Mouse (Mus musculus) inflammation-experienced regulatory T-cells (primary cell): ENCODE data around the gene Zfp870. TPM values are rescaled to one million over a fixed set of nuclear protein-coding genes. Genes with fewer than 3 reads are reported as not detected.

ENCODE experiments used
- polyA plus RNA-seq, 2 experiments: library from polyadenylated mRNA; unstranded; fragments of 100-300 nt; shearing (Covaris generic); gene quantifications; one replicate each; pipeline ENCODE4 v1.2.1; 2017

Zfp870 gene
- 10 to 100 TPM in 1 of 2 experiments, 1 to 10 TPM in 1; 5.8 to 10.3 TPM for polyA plus RNA-seq

DNA sequence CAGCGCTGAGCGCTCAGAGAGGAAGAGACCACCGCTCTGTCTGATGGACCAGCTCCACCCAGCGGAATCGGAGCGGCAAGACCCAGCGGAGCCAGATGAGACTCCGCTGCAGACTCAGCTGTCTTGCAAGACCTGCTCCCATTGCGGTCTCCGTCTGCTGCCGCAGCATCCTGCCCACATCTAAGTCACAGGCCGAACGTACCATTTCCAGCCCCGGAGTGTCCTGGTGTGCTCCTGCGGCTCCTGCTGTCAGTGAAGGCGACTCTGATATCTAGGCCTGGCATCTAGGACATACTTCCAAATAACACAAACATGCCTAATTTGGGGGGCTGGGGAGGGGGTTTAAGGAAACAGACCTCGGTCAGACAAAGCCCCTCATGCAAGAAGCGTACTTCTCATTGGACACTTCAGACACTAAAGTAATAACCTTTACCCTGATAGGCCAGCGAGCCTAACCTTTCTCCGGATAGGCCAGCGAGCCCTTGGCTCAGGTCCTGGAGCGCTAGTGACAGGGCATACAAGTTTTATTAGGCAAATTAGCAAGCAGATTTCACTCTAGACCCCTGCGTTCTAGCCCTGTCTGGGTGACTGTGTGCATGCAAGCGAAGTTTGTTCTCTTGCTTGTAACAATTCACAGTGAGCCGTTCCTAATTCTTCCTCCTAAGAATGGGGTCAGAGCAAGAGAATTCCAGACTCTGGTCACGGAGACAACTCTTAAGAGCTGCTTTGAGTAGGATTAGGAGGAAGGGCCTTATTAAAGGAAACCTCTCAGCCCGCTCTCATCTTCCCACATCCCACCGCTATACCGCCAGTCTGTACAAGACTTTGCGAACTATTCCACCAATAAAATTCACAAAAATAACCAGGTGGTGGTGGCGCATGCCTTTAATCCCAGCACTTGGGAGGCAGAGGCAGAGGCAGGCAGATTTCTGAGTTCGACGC, at the start of gene Zfp870:
TSS of gene Zfp870 (minus strand) at position 404 of the 942 bp plus-strand sequence.

DNA sequence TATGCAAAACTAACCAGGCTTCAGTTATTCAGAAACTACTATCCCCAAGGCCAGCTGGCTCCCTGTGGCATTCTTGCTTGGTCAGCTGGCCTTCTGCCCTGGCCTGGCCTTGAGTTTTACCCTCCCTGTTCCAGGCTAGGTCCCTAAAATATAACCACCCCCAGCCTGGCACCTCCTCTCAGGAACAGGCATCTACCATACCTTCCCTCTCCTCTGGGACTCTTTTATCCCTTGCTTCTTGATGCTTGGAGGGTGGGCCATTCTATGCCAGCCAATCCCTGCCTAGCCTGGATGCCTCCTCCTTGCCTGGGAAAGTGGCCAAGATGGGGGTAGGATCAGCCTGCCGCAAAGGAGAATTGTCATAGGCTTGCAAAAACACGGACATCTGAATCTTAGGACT, 25.7 kb upstream of the Zfp870 start, which contains the start of gene Cyp4f14:
TSS of gene Cyp4f14 (minus strand) at position 212 of the 400 bp plus-strand sequence.

DNA sequence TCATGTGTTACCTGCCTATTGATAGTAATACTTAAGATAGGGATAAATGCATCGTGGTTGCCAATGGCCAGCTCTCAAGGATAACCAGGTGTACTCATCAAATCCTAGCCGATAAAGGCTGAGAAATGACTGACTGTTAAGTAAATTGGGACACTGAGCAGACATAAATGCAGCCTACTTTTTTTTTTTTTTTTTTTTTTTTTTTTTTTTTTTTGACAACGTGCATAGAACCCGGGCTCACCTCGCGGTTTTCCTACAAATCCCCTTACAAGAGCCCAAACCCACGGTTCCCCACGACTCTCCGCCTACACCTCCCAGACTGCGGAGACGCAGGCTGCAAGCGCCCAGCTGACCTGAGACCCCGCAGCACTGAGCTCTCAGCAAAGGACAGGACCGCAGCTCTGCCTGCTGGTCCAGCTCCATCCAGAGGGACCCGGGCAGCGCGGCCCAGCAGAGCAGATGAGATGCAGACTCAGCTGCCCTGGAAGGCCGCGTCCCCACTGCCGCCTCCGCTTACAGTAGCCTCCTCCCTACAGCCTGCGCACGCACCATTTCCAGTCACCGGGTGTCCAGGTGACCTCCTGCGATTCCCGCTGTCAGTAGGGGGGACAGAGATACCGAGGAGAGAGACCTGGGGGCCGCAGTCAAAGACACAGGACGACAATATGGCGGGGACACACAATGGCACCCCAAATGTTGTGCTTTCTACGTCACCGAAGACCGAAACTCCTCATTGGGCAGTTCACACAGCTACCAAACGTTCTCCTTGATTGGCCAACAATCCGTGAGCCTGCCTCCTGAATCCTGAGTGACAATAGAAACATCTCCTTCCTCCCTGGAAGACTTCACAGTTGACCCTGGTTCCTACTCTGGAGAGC, 61.7 kb downstream of the Zfp870 start, which contains the start of gene Zfp799:
TSS of gene Zfp799 (minus strand) at position 722 of the 878 bp plus-strand sequence.

Other genes with a start within 250 kb of the Zfp870 start
- gene Cyp4f40, start 232.7 kb downstream of the Zfp870 start, polyA plus RNA-seq: under 1 TPM in 1 of 2 experiments, not detected in 1; 0.17 TPM
- not detected for gene Cyp4f15, start 206.0 kb downstream of the Zfp870 start, polyA plus RNA-seq
- gene Zfp871, start 103.4 kb downstream of the Zfp870 start, polyA plus RNA-seq: 10 to 100 TPM; 22.0 to 24.6 TPM
- under 1 TPM in 1 of 2 experiments, not detected in 1; 0.75 TPM for gene Zfp811, start 81.7 kb downstream of the Zfp870 start, polyA plus RNA-seq
- 10 to 100 TPM in 1 of 2 experiments, 1 to 10 TPM in 1; 9.8 to 14.2 TPM for gene Zfp799, start 61.4 kb downstream of the Zfp870 start, polyA plus RNA-seq
- not detected for gene Cyp4f14, start 25.7 kb upstream of the Zfp870 start, polyA plus RNA-seq
- gene Cyp4f13, start 55.8 kb upstream of the Zfp870 start, polyA plus RNA-seq: 10 to 100 TPM; 37.9 to 48.2 TPM
- gene Zfp472, start 74.2 kb upstream of the Zfp870 start, polyA plus RNA-seq: 10 to 100 TPM; 17.0 to 21.9 TPM
- gene Zfp952, start 101.5 kb upstream of the Zfp870 start, polyA plus RNA-seq: 10 to 100 TPM; 16.3 to 19.6 TPM
- gene Zfp763, start 141.8 kb upstream of the Zfp870 start, polyA plus RNA-seq: 10 to 100 TPM in 1 of 2 experiments, 1 to 10 TPM in 1; 8.5 to 12.3 TPM
- gene 4921501E09Rik, start 176.4 kb upstream of the Zfp870 start, polyA plus RNA-seq: not detected
- gene Zfp563, start 197.7 kb upstream of the Zfp870 start, polyA plus RNA-seq: 1 to 10 TPM; 5.1 to 5.2 TPM
- gene Morc2b, start 248.0 kb upstream of the Zfp870 start, polyA plus RNA-seq: 1 to 10 TPM in 1 of 2 experiments, under 1 TPM in 1; 0.12 to 1.7 TPM